Mouse (Mus musculus): ENCODE measurements around the gene Ints6l.
A peak's percentile ranks its signal among the peaks of the same experiment; 100 is the strongest.

Gene Ints6l

GRCm38 (mm10) chrX:56454671-56455371 is at the start of gene Ints6l:
Gene Ints6l (plus strand): TSS chrX:56454857.
- DNase-seq (ENCODE audit: low spot score in 2 of 2) = peak; percentile 59 to 67

GRCm38 (mm10) chrX:56405482-56405881 is 49.2 kb upstream of the Ints6l start:
- no peak for DNase-seq (ENCODE audit: low spot score in 2 of 2)

GRCm38 (mm10) chrX:56406128-56406527 is 48.5 kb upstream of the Ints6l start:
- DNase-seq (ENCODE audit: low spot score in 2 of 2) = no peak

- no peak for DNase-seq (ENCODE audit: low spot score in 2 of 2)
These were observed 38.4 kb upstream of the Ints6l start for GRCm38 (mm10) chrX:56416277-56416676.

- DNase-seq (ENCODE audit: low spot score in 2 of 2) = no peak
These were observed 37.1 kb upstream of the Ints6l start for GRCm38 (mm10) chrX:56417541-56417940.

- no peak for DNase-seq (ENCODE audit: low spot score in 2 of 2)
These were observed 24.1 kb upstream of the Ints6l start for GRCm38 (mm10) chrX:56430601-56431000.

- DNase-seq (ENCODE audit: low spot score in 2 of 2) = no peak
These were observed 18.8 kb upstream of the Ints6l start for GRCm38 (mm10) chrX:56435758-56436283.

GRCm38 (mm10) chrX:56446487-56447428 is 7.9 kb upstream of the Ints6l start:
- no peak for DNase-seq (ENCODE audit: low spot score in 2 of 2)

GRCm38 (mm10) chrX:56447524-56448015 is 7.1 kb upstream of the Ints6l start, which contains the start of gene Gm2174:
Gene Gm2174 (plus strand): TSS chrX:56447965.
- no peak for DNase-seq (ENCODE audit: low spot score in 2 of 2)

- DNase-seq (ENCODE audit: low spot score in 2 of 2) = peak; percentile 60 to 72
These were observed 952 bp downstream of the Ints6l start for GRCm38 (mm10) chrX:56455372-56456246.

GRCm38 (mm10) chrX:56456379-56456778 is 1.7 kb downstream of the Ints6l start:
- no peak for DNase-seq (ENCODE audit: low spot score in 2 of 2)

GRCm38 (mm10) chrX:56462020-56462933 is 7.6 kb downstream of the Ints6l start:
- DNase-seq (ENCODE audit: low spot score in 2 of 2) = no peak

- no peak for DNase-seq (ENCODE audit: low spot score in 2 of 2)
These were observed 10.2 kb downstream of the Ints6l start for GRCm38 (mm10) chrX:56464906-56465305.

- no peak for DNase-seq (ENCODE audit: low spot score in 2 of 2)
These were observed 13.0 kb downstream of the Ints6l start for GRCm38 (mm10) chrX:56467688-56468087.

GRCm38 (mm10) chrX:56468422-56468821 is 13.8 kb downstream of the Ints6l start:
- no peak for DNase-seq (ENCODE audit: low spot score in 2 of 2)

GRCm38 (mm10) chrX:56474035-56474434 is 19.4 kb downstream of the Ints6l start:
- DNase-seq (ENCODE audit: low spot score in 2 of 2) = no peak

GRCm38 (mm10) chrX:56477553-56477952 is 22.9 kb downstream of the Ints6l start:
- DNase-seq (ENCODE audit: low spot score in 2 of 2) = no peak

GRCm38 (mm10) chrX:56481906-56482305 is 27.2 kb downstream of the Ints6l start:
- no peak for DNase-seq (ENCODE audit: low spot score in 2 of 2)

- peak; percentile 36 to 67 for DNase-seq (ENCODE audit: low spot score in 2 of 2)
These were observed 35.1 kb downstream of the Ints6l start for GRCm38 (mm10) chrX:56489758-56490157.

- no peak for DNase-seq (ENCODE audit: low spot score in 2 of 2)
These were observed 42.6 kb downstream of the Ints6l start for GRCm38 (mm10) chrX:56497241-56497640.

All from frontal cortex, postnatal 25 days (tissue).